9 mouse cellular contexts compared by ENCODE assay signal in genomic region chr8:48376774-48377173, GRCm38 (mm10).
A peak's percentile ranks its signal among the peaks of the same experiment; 100 is the strongest.
DNase-seq lines count a peak whose midpoint lies in the region; ATAC-seq lines count a peak whose summit lies in the region.
"Had no signal": no experiment of that assay in that cellular context is flagged by ENCODE, and none has a peak within 500 bp of the region (broad histone marks: within the 10 kb centered on the region; RNA-seq: fewer than 3 reads in every experiment).

No protein-coding gene starts in this region.

- no peak overlapping the region for H3K4me3 ChIP-seq in neural tube, embryonic 13.5 days
- no peak overlapping the region for H3K4me3 ChIP-seq in heart, embryonic 11.5 days (ENCODE audit: low read depth, low read length)

- no peaks in the 10 kb centered on the region for H3K9me3 ChIP-seq in neural tube, embryonic 13.5 days
- H3K9me3 ChIP-seq in heart, embryonic 11.5 days (replicated peaks; ENCODE audit: control insufficient read depth, low read length): no peaks in the 10 kb centered on the region

- no peaks in the 10 kb centered on the region for H3K36me3 ChIP-seq in neural tube, embryonic 13.5 days
- H3K36me3 ChIP-seq in heart, embryonic 11.5 days (ENCODE audit: control insufficient read depth, insufficient read depth, low read length): no peaks in the 10 kb centered on the region

- no peak for DNase-seq in neural tube, embryonic 10.5 days (ENCODE audit: extremely low spot score, low spot score)
- DNase-seq in layer of hippocampus, postnatal 25 days (ENCODE audit: extremely low spot score in 1 of 2, low spot score in 1 of 2): peak; percentile 14 to 35
- DNase-seq in telencephalon, adult 2 months (ENCODE audit: low read depth, low spot score): peak; percentile 69
- no peak for DNase-seq in kidney, adult 9 months
- no peak for DNase-seq in kidney, adult 11 months
- no peak for DNase-seq in adrenal gland, postnatal 4 days (ENCODE audit: low spot score in 2 of 2)

- H3K4me2 ChIP-seq in neural tube, embryonic 13.5 days: no peak overlapping the region
- no peak overlapping the region for H3K4me2 ChIP-seq in heart, embryonic 11.5 days

- no peak overlapping the region for H3K9ac ChIP-seq in neural tube, embryonic 13.5 days
- no peak overlapping the region for H3K9ac ChIP-seq in heart, embryonic 11.5 days (ENCODE audit: low read depth, low read length)
- H3K9ac ChIP-seq: liver, embryonic 14.5 days had no signal

- peak overlapping the region; percentile 64 for H3K27ac ChIP-seq in neural tube, embryonic 13.5 days (replicated peaks)
- peak overlapping the region; percentile 43; the same call in 1 of the 2 replicates for H3K27ac ChIP-seq in heart, embryonic 11.5 days (ENCODE audit: low read depth, low read length)
- H3K27ac ChIP-seq: liver, embryonic 14.5 days had no signal

- 67% methylated on average over 6 of the region's 6 CpGs for WGBS in neural tube, embryonic 13.5 days
- 30% methylated on average over 6 of the region's 6 CpGs for WGBS in heart, embryonic 11.5 days (ENCODE audit: insufficient replicate concordance)

- no peaks in the 10 kb centered on the region for H3K27me3 ChIP-seq in neural tube, embryonic 13.5 days
- no peaks in the 10 kb centered on the region for H3K27me3 ChIP-seq in heart, embryonic 11.5 days (ENCODE audit: control insufficient read depth, insufficient read depth, low read length)

- ATAC-seq in neural tube, embryonic 13.5 days (ENCODE audit: low read depth): peak; percentile 57
- peak; percentile 65 for ATAC-seq in heart, embryonic 11.5 days (replicated peaks; ENCODE audit: insufficient number of reproducible peaks, low FRiP score, low TSS enrichment)

- peaks cover 37% of the 10 kb centered on the region for H3K4me1 ChIP-seq in neural tube, embryonic 13.5 days (replicated peaks)
- H3K4me1 ChIP-seq in heart, embryonic 11.5 days (ENCODE audit: control insufficient read depth, insufficient read depth, low read length): peaks cover 10% of the 10 kb centered on the region; the same call in 1 of the 2 replicates

Comparison
In these comparisons a context has a peak if more than half of its experiments do, and no peak if none do; other contexts are left out.
1. DNase-seq: peak in layer of hippocampus, postnatal 25 days (2 of 2) and telencephalon, adult 2 months (single experiment); none in neural tube, embryonic 10.5 days (single experiment), kidney, adult 9 months (single experiment), kidney, adult 11 months (single experiment) and adrenal gland, postnatal 4 days (0 of 2).